Mouse (Mus musculus) brown adipose tissue, adult 24 weeks (tissue): Measurements from ENCODE around the gene Ccl24. TPM values are rescaled to one million over a fixed set of nuclear protein-coding genes. Genes with fewer than 3 reads are reported as not detected.

ENCODE experiments used
- H3K27ac ChIP-seq: fragments of 200-500 bp; replicated peaks from 2 replicates; pipeline ENCODE4 v1.5.1; 2012; ENCODE audit warnings: low read depth, mild to moderate bottlenecking, low read length
- H3K4me1 ChIP-seq: fragments of 200-500 bp; 2 replicates; pipeline ENCODE4 v1.6.1; 2012; ENCODE audit warnings: low read length, mixed read lengths; ENCODE audit not compliant: control insufficient read depth, insufficient read depth, insufficient read length
- H3K4me3 ChIP-seq: fragments of 200-500 bp; 2 replicates; pipeline ENCODE4 v1.5.1; 2012; ENCODE audit warnings: low read depth, mild to moderate bottlenecking, low read length, moderate library complexity; ENCODE audit not compliant: insufficient read depth
- polyA plus RNA-seq: library from polyadenylated mRNA; stranded (reverse); fragments of >200 nt; gene quantifications from 2 replicates; pipeline ENCODE4 v1.2.4, GENCODE M21; 2012; ENCODE audit not compliant: missing spikeins, insufficient read depth, insufficient read length

The Ccl24 gene
- polyA plus RNA-seq, 1 experiment, result 13.4 TPM

GRCm38 (mm10) chr5:135529964-135530363, 42.9 kb downstream of the Ccl24 start:
- Histone ChIP-seq H3K4me1 (peaks cover 29% of the 10 kb centered on the region), H3K4me3 (no peak overlapping the region)

GRCm38 (mm10) chr5:135529310-135529709, 43.5 kb downstream of the Ccl24 start:
- Histone ChIP-seq H3K27ac (no peak overlapping the region), H3K4me1 (peaks cover 36% of the 10 kb centered on the region), H3K4me3 (no peak overlapping the region)

More at GRCm38 (mm10) chr5:135529964-135530363, 42.9 kb downstream of the Ccl24 start:
- H3K27ac ChIP-seq, result no peak overlapping the region

DNA sequence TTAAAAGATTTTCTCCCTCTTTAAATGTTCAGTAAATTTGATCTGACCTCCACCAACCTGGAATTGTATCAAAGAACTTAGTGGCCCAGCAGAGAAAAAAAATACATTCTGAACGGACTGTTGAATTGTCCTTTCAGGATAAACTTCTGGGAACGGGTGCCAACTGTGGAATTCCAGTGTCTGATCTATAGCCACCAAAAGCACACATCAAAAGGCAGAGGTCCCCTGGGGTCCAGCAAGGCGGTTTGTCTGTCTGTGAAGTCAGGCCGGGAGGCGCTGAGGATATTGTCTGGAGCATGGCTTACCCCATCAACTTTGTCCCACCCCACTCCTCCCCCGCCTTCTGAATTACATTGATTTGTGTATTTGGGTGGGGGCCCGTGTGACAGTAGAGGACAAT, 44.9 kb downstream of the Ccl24 start:
- Histone ChIP-seq H3K27ac (no peak overlapping the region), H3K4me3 (no peak overlapping the region), H3K4me1 (peaks cover 27% of the 10 kb centered on the region)

GRCm38 (mm10) chr5:135524660-135525560, 47.9 kb downstream of the Ccl24 start:
- Histone ChIP-seq H3K27ac (peak overlapping the region; percentile 67), H3K4me3 (no peak overlapping the region), H3K4me1 (peaks cover 14% of the 10 kb centered on the region)

- H3K4me3 ChIP-seq, result no peak overlapping the region
- H3K4me1 ChIP-seq, result peaks cover 14% of the 10 kb centered on the region
- H3K27ac ChIP-seq, result peak overlapping the region; percentile 67; the same call in 1 of the 2 replicates
Observed at GRCm38 (mm10) chr5:135524087-135524486, 48.8 kb downstream of the Ccl24 start.

DNA sequence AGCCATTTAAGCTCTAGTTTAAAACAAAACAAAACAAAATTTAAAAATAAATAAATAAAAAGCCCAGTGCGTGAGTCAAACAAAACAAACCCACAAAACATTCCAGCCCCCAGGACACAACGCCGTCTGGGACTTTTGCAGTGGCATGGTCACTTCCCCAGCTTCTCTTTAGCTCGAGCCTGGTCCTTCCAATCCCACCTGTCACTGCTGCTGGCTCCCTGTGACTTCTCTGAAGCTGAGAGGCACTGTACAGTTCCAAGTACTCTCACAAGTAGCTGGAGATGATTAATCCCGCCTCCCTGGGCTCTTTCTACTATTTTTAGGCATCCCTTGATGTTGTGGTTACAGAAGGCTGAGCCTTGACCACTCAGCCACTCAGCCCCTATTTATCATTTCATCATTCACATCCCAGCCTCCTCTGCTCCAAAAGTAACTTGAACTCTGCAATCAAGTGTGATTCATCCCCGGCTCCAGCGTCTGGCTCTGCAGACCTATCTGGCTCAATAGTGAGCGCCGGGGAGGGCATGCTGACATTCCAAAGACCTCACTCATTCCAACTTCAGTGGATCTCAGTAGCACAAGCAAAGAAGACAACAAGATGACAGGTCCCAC, 50.6 kb downstream of the Ccl24 start:
- H3K4me1 ChIP-seq, result peaks cover 14% of the 10 kb centered on the region
- no peak overlapping the region for H3K27ac ChIP-seq
- H3K4me3 ChIP-seq, result no peak overlapping the region

Other genes starting within 250 kb of the Ccl24 start
- not detected in 2 replicates for gene Fkbp6, start 223.0 kb downstream of the Ccl24 start, polyA plus RNA-seq
- not detected in 2 replicates for gene Trim50, start 219.8 kb downstream of the Ccl24 start, polyA plus RNA-seq
- 7.3 and 12.6 TPM in 2 replicates for gene Nsun5, start 203.1 kb downstream of the Ccl24 start, polyA plus RNA-seq
- 7.6 and 8.9 TPM in 2 replicates for gene Pom121, start 178.5 kb downstream of the Ccl24 start, polyA plus RNA-seq
- 7.9 and 8.6 TPM in 2 replicates for gene Hip1, start 27.9 kb downstream of the Ccl24 start, polyA plus RNA-seq
- gene Ccl26, start 9.5 kb downstream of the Ccl24 start, polyA plus RNA-seq, result not detected in 2 replicates
- gene Rhbdd2, start 59.6 kb upstream of the Ccl24 start, polyA plus RNA-seq, result 11.7 and 21.0 TPM in 2 replicates
- 138 and 156 TPM in 2 replicates for gene Por, start 97.0 kb upstream of the Ccl24 start, polyA plus RNA-seq
- 131 and 304 TPM in 2 replicates for gene Tmem120a, start 171.4 kb upstream of the Ccl24 start, polyA plus RNA-seq
- gene Styxl1, start 205.3 kb upstream of the Ccl24 start, polyA plus RNA-seq, result not detected in 2 replicates
- 1,985 and 2,008 TPM in 2 replicates for gene Mdh2, start 205.4 kb upstream of the Ccl24 start, polyA plus RNA-seq
- not detected in 2 replicates for gene Srrm3, start 233.8 kb upstream of the Ccl24 start, polyA plus RNA-seq